Mouse (Mus musculus) lung, embryonic 14.5 days (tissue): ENCODE measurements at regions not wholly inside any gene's neighbourhood (a gene's known extent, or its start where the extent isn't known, plus 50 kb on each side); places are given as distances from the start of the nearest gene placed in this dataset.

Source experiments
- ATAC-seq: fragments of 200-750 bp; cut with Nextera tagmentation; 2 replicates; pipeline ENCODE4 v1.8.0; 2017; ENCODE audit warnings: mild to moderate bottlenecking, moderate TSS enrichment, moderate library complexity; ENCODE audit not compliant: insufficient read depth
- DNase-seq: peaks from one replicate; pipeline ENCODE4 v3.0.0-alpha.2; 2015
- H3K27ac ChIP-seq: fragments of 300-500 bp; sonication (generic); 2 replicates; pipeline ENCODE4 v1.5.1; 2014; ENCODE audit warnings: low read depth, mild to moderate bottlenecking, moderate library complexity
- H3K27me3 ChIP-seq: fragments of 300-500 bp; sonication (generic); 2 replicates; pipeline ENCODE4 v1.6.1; 2014; ENCODE audit warnings: low read length, control low read depth; ENCODE audit not compliant: insufficient read depth
- H3K36me3 ChIP-seq: fragments of 300-500 bp; sonication (generic); 2 replicates; pipeline ENCODE4 v1.6.1; 2014; ENCODE audit warnings: control low read depth; ENCODE audit not compliant: insufficient read depth
- H3K4me1 ChIP-seq: fragments of 300-500 bp; sonication (generic); 2 replicates; pipeline ENCODE4 v1.6.1; 2014; ENCODE audit warnings: antibody characterized with exemption, control low read depth; ENCODE audit not compliant: insufficient read depth
- H3K4me2 ChIP-seq: fragments of 300-500 bp; sonication (generic); 2 replicates; pipeline ENCODE4 v1.6.1; 2014; ENCODE audit warnings: mild to moderate bottlenecking
- H3K4me3 ChIP-seq: fragments of 300-500 bp; sonication (generic); 2 replicates; pipeline ENCODE4 v1.5.1; 2014; ENCODE audit warnings: low read depth, low read length
- H3K9ac ChIP-seq: fragments of 300-500 bp; sonication (generic); 2 replicates; pipeline ENCODE4 v1.6.1; 2014
- H3K9me3 ChIP-seq: fragments of 300-500 bp; sonication (generic); 2 replicates; pipeline ENCODE4 v1.6.1; 2016; ENCODE audit warnings: low read depth, low read length, control low read depth
- CTCF ChIP-seq: IDR thresholded peaks from 2 replicates; pipeline ENCODE4 v1.5.1; 2016; ENCODE audit warnings: antibody characterized with exemption, low read depth
- WGBS: fragments of 180-500 bp; shearing (Covaris S2); extraction: QIAGEN DNeasy Blood & Tissue Kit; methylation state at CpG from one replicate; pipeline ENCODE4 v1.1.7; 2014; 5-methylcytosine and 5-hydroxymethylcytosine counted together

DNA sequence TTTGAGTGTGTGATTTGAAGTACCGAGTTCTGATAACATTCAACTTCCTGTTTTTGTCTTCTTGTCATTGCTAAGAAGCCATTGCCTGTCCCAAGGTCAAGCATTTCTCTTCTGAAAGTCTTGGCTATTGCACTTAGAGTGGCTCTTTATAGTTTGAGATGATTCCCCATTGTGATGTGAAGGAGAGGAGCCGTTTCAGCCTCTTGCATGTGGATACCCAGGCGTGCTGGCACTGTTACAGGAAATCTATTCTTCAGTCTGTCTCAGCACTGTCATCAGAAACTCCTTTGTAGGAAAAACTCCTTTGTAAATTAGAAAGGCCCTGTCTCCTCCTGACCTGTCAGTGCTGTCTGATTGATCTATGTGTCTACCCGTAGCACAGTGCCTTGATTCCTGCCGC is 114.3 kb upstream of the Frmd6 start:
- Histone ChIP-seq H3K36me3 (no peaks in the 10 kb centered on the region), H3K4me2 (no peak overlapping the region), H3K27ac (no peak overlapping the region), H3K9ac (no peak overlapping the region), H3K4me3 (no peak overlapping the region), H3K4me1 (peaks cover 24% of the 10 kb centered on the region; the same call in 1 of the 2 replicates), H3K27me3 (no peaks in the 10 kb centered on the region), H3K9me3 (no peaks in the 10 kb centered on the region)
- DNase-seq = peak; percentile 15
- no peak for TF ChIP-seq CTCF
- 52% methylated on average over 5 of the region's 5 CpGs for WGBS
- no peak for ATAC-seq

DNA sequence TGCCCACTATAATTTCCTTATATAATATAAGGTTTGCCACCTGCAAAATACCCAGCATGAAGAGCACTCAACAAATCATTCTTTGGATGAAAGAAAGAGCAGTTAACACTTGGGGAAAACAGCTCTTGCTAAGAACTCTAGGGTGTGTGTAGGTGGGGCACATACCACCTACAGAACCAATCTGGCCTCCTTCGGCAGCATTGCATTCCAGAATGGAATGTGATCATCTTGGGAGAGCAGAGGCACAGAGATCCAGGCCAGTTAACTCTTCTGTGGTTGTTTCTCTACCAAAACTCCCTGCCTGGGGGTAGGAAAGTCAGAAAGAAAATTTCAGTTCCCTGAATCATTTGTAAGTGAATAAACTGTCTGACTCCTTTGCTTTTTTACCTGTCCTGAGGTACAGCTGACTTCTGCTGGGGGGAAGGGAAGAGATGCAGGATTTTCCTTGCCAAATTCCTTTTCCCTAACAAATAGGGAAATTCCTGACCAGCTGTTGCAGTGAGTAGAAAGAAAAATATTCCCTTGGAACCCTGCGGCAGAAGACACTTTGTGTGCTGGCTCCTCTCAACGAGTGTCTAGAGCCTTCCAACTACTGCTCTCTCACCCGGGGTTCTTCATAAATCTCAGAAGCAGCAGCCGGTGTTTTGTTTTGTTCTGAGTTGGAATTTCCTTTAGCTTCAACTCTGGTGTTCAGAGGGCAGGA is 112.8 kb upstream of the Frmd6 start:
- ATAC-seq = peak; percentile 52; the same call in 1 of the 2 replicates
- Histone ChIP-seq H3K9ac (no peak overlapping the region), H3K4me2 (no peak overlapping the region), H3K27me3 (no peaks in the 10 kb centered on the region), H3K4me1 (peaks cover 24% of the 10 kb centered on the region; the same call in 1 of the 2 replicates), H3K4me3 (no peak overlapping the region), H3K9me3 (no peaks in the 10 kb centered on the region), H3K27ac (peak overlapping the region; percentile 72), H3K36me3 (no peaks in the 10 kb centered on the region)
- DNase-seq = peak; percentile 48
- WGBS = 10% methylated on average over 5 of the region's 5 CpGs
- no peak for TF ChIP-seq CTCF

DNA sequence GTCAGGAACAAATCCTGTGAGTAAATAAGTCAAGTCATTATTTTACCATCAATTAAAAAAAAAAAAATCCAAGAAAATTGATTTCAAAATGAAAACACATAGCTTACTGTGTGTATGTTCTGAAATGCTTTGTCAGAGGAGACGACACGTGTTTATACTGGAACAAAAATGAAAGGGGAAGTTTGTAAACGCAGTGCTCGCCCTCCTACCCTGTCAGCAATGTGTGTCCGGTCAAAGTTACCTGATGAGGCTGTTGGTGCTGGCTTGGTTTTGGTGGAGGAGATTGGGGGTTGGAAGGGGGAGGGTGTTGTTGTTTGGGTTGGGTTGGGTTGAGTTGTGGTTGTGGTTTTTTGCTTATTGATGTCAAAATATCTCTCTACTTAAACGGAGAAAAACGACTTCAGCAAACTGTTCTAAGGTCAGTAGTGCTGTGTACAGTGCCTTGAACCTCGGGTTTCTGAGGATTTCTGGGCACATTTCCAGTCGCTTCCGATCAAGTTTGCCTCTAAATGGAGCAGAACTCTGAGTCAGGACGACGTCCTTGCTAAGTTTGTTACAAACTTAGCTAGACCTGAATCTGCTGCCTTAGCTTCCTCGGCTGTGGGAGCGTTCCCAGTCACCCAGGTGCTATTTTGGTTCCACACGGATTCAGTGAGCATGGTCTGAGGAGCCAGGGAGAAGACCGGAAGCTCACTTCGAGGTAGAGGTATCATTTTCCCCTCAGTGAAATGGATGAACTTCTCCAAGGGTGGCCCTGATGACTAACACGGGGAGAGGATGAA is 111.6 kb upstream of the Frmd6 start:
- H3K27ac ChIP-seq = no peak overlapping the region
- WGBS = 41% methylated on average over 18 of the region's 18 CpGs
- no peak for ATAC-seq
- TF ChIP-seq CTCF = no peak
- no peaks in the 10 kb centered on the region for H3K9me3 ChIP-seq
- H3K4me2 ChIP-seq = no peak overlapping the region
- no peak overlapping the region for H3K9ac ChIP-seq
- no peak overlapping the region for H3K4me3 ChIP-seq
- peak; percentile 59 for DNase-seq
- H3K36me3 ChIP-seq = no peaks in the 10 kb centered on the region
- no peaks in the 10 kb centered on the region for H3K27me3 ChIP-seq
- H3K4me1 ChIP-seq = peaks cover 18% of the 10 kb centered on the region; the same call in 1 of the 2 replicates

DNA sequence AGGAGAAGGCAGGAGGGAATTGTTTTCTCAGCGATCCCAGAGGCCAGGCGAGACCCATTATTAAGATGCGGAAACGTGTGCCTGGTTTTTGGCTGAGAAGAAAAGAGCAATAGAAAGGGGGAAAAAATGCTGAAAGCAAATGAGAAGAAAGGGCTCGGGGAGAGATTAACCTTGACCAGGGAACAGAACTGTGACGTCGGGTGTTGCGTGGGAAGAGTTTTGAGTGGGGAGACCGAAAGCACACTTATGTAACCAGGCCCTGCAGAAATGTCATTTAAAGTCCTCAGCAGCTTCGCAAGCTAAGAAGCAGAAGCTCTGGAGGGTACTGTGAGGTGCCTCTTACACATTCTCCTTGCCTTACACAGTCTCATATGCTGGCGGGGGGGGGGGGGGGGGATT is 111.0 kb upstream of the Frmd6 start:
- Histone ChIP-seq H3K4me3 (no peak overlapping the region), H3K9ac (no peak overlapping the region), H3K4me2 (no peak overlapping the region), H3K27me3 (no peaks in the 10 kb centered on the region), H3K27ac (no peak overlapping the region), H3K36me3 (no peaks in the 10 kb centered on the region), H3K9me3 (no peaks in the 10 kb centered on the region), H3K4me1 (peaks cover 22% of the 10 kb centered on the region)
- peak; percentile 5 for DNase-seq
- ATAC-seq = no peak
- 67% methylated on average over 11 of the region's 11 CpGs for WGBS
- TF ChIP-seq CTCF = no peak

DNA sequence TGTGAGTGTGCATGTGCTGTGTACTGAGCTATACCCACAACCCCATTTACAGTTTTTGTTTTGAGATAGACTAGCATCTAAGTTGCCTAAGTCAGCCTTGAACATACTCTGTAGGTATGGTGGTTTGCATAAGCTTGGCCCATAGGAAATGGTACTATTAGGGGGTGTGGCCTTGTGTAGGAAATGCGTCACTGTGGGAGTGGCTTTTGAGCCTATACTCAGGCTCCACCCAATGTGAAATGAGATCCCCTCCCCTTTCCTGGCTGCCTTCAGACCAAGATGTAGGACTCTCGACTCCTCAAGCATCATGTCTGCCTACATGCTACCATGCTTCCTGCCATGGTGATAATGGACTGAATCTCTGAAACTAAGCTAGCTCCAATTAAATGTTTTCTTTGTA is 109.5 kb upstream of the Frmd6 start:
- ATAC-seq (no peak), DNase-seq (no peak)
- H3K4me2 ChIP-seq = no peak overlapping the region
- no peaks in the 10 kb centered on the region for H3K27me3 ChIP-seq
- H3K27ac ChIP-seq = no peak overlapping the region
- H3K4me1 ChIP-seq = peaks cover 30% of the 10 kb centered on the region
- 89% methylated on average over 2 of the region's 2 CpGs for WGBS
- TF ChIP-seq CTCF = no peak
- H3K9ac ChIP-seq = no peak overlapping the region
- no peaks in the 10 kb centered on the region for H3K9me3 ChIP-seq
- no peak overlapping the region for H3K4me3 ChIP-seq
- H3K36me3 ChIP-seq = no peaks in the 10 kb centered on the region

DNA sequence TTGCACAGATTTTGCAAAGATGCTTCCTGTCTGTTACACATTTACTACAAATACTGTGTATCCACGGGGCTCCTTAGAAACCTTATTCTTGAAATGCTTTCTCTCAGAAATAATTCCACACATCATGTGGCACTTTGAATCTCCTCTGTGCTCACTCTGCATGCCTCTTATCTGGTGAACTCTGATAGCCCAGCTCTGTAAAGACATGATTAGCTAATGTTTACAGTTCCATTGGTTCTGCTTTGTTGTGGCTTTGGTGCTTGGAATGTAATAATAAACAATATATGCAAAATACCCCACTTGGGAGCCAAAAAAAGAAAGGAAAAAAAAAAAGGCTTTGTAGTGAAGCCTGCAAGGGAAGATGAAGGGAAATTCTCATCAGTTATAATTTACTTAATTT is 106.7 kb upstream of the Frmd6 start:
- Histone ChIP-seq H3K27ac (no peak overlapping the region), H3K4me2 (no peak overlapping the region), H3K4me1 (peaks cover 19% of the 10 kb centered on the region), H3K27me3 (no peaks in the 10 kb centered on the region), H3K9ac (no peak overlapping the region), H3K4me3 (no peak overlapping the region), H3K9me3 (no peaks in the 10 kb centered on the region), H3K36me3 (no peaks in the 10 kb centered on the region)
- peak; percentile 73 for ATAC-seq
- DNase-seq = peak; percentile 79
- TF ChIP-seq CTCF = no peak
- WGBS = 6% methylated on average over 1 of the region's 1 CpGs

DNA sequence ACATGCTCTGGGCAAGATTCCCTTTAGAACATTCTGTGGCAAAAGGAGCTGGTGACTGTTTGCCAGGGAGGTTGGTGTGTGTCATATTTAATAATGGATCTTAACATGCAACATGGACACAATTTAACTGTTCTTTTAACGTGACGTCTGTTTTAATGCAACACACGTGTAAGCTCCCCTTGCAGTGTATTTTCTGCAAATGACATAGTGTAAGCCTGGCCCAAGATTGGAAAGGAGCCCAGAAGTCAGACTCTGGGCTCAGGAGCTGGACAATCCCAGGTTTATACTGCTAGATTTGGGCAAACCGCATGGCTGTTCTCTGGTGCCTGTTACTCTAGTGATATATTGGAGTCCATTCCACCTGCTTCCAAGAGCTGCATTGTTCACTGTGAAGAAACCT is 106.1 kb upstream of the Frmd6 start:
- Histone ChIP-seq H3K4me2 (no peak overlapping the region), H3K36me3 (no peaks in the 10 kb centered on the region), H3K4me1 (peaks cover 13% of the 10 kb centered on the region; the same call in 1 of the 2 replicates), H3K4me3 (no peak overlapping the region), H3K27me3 (no peaks in the 10 kb centered on the region), H3K9ac (no peak overlapping the region), H3K9me3 (no peaks in the 10 kb centered on the region), H3K27ac (peak overlapping the region; percentile 25)
- 42% methylated on average over 4 of the region's 4 CpGs for WGBS
- TF ChIP-seq CTCF = no peak
- DNase-seq (peak; percentile 71), ATAC-seq (peak; percentile 57; the same call in 1 of the 2 replicates)
